Mouse (Mus musculus) cerebellum, adult 8-10 months (tissue): ENCODE results near the gene Rfx7.
"Not testable (repeated sequence)": the region's sequence is repeated elsewhere in the genome, so short reads cannot be mapped to it uniquely, and the experiment has no call there.

Experiments used
- DNase-seq: peaks from one replicate; pipeline ENCODE4 v3.0.0; 2022

Rfx7 gene

DNA sequence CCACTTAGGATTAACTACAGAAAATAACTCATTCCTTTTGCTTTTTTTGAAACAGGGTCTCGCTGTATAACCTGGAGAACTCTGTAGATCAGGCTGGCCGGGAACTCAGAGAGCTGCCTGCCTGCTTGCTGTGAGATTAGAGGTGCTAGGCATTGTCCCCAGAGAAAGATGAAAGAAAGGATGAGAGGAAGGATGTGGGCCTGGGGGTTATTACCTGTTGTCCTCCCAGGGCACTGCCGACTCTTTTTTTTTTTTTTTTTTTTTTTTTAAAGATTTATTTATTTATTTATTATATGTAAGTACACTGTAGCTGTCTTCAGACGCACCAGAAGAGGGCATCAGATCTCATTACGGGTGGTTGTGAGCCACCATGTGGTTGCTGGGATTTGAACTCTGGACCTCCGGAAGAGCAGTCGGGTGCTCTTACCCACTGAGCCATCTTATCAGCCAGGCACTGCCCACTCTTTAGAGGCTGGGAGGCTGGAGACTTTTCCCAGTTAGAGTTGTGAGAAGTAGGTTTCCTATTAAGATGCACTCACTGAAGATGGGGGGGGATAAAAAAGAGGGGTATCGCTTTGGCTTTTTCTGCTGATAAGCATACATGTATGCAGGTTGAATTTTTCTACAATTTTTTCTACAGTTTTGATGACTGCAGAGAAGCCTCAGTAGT lies 134.4 kb downstream of the Rfx7 start:
- DNase-seq, result not testable (repeated sequence)

DNA sequence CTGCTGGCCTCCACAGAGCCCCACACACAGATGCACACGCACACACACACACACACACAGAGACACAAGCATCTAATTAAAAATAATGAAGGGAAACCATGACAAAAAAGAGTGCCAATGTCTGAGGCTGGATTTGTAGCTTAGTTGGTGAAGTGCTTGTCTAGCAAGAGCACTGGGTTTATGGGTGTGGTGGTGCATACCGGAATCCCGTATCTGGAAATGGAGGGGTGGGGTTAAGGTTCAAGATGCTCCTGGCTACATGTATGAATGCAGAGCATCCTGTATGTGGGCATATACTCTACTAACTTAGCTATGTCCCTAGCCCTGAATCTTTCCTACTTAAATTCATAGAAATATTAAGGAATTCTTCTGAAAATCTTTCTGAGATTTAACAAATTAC lies 135.1 kb downstream of the Rfx7 start:
- DNase-seq, result no peak

DNA sequence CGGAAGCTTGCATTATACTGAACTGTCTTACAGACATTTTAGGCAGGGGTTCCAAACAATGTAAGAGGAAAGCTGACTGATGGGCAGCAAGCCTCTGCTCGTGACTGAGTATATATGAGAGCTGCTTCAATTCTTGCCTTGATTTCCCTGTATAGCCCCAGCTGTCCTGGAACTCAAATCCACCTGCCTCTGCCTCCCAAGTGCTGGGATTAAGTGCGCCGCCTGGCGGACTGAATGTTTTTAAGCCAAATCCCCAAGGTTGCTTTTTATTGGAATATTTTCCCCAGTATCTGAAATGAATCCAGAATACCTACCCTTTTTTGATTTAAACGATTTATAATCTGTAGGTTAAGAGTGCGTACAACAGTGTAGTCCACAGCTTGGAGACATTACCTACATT lies 137.3 kb downstream of the Rfx7 start:
- no peak for DNase-seq

DNA sequence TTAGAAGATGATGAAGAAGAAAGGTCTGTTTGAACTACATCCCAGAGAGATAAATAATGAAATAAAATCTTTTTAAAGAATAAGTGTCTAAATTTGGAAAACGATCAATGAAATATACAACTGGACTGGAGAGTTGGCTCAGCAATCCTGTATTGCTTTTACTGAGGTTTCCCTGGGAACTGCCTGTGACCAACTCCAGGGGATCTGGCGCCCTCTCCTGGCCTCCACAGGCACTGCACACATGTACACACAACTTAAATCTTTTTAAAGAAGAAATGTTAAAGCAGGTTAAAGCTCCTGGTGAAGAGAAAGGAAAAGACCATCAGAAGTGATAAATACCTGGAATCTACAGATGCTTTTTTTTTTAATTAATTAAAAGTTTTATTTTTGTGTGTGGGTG lies 140.3 kb downstream of the Rfx7 start:
- peak; percentile 81 for DNase-seq
